Mouse (Mus musculus) G1E (cell line): Measurements from ENCODE around the gene Ankrd39. TPM values are rescaled to one million over a fixed set of nuclear protein-coding genes. Genes with fewer than 3 reads are reported as not detected.

Source experiments
- ATAC-seq: 2 replicates; pipeline ENCODE4 v1.8.0; 2016; ENCODE audit warnings: mild to moderate bottlenecking; ENCODE audit not compliant: insufficient number of reproducible peaks, poor library complexity, low FRiP score, severe bottlenecking; ENCODE audit errors: extremely low read depth
- DNase-seq: peaks from one replicate; pipeline ENCODE4 v3.0.0; 2012; ENCODE audit warnings: low spot score
- H3K27me3 ChIP-seq: 2 replicates; pipeline ENCODE4 v1.6.1; 2012; ENCODE audit warnings: mild to moderate bottlenecking, low read length, inconsistent platforms; ENCODE audit not compliant: insufficient read depth
- H3K36me3 ChIP-seq: replicated peaks from 2 replicates; pipeline ENCODE3; 2012; ENCODE audit warnings: mild to moderate bottlenecking, inconsistent platforms
- H3K4me1 ChIP-seq: 2 replicates; pipeline ENCODE4 v1.6.1; 2012; ENCODE audit warnings: low read depth, low read length, inconsistent platforms, mixed read lengths; ENCODE audit not compliant: insufficient read depth
- H3K4me3 ChIP-seq: 2 replicates; pipeline ENCODE4 v1.5.1; 2012; ENCODE audit warnings: low read depth, mild to moderate bottlenecking, inconsistent platforms, low read length, moderate library complexity, mixed read lengths
- H3K9me3 ChIP-seq: replicated peaks from 2 replicates; pipeline ENCODE4 v1.6.1; 2012; ENCODE audit warnings: inconsistent platforms
- CTCF ChIP-seq: IDR thresholded peaks from 2 replicates; pipeline ENCODE4 v1.5.1; 2012; ENCODE audit warnings: low read depth, low read length, inconsistent platforms, mixed read lengths
- GATA1 ChIP-seq: IDR thresholded peaks from 2 replicates; pipeline ENCODE4 v1.6.1; 2012; ENCODE audit warnings: borderline replicate concordance, low read length, inconsistent platforms, mixed read lengths
- GATA2 ChIP-seq: IDR thresholded peaks from 2 replicates; pipeline ENCODE4 v1.6.1; 2012; ENCODE audit warnings: low read depth, low read length, inconsistent platforms, borderline replicate concordance
- POLR2AphosphoS5 ChIP-seq: IDR thresholded peaks from 2 replicates; pipeline ENCODE4 v1.6.1; 2012; ENCODE audit warnings: low read depth, low read length, inconsistent platforms; ENCODE audit not compliant: insufficient replicate concordance
- TAL1 ChIP-seq: conservative IDR thresholded peaks from 2 replicates; pipeline ENCODE4 v1.6.1; 2012; ENCODE audit warnings: low read depth, low read length, inconsistent platforms, mixed read lengths
- polyA plus RNA-seq: library from polyadenylated mRNA; stranded (reverse); fragments of >175 nt; gene quantifications from 2 replicates; pipeline ENCODE4 v1.2.3, GENCODE M21; 2012
- total RNA-seq, 2 experiments: library from RNA; stranded (forward) in 1 of 2; stranded (reverse) in 1 of 2; fragments of 200-1000 nt in 1 of 2; fragments of >200 nt in 1 of 2; fragmentation: Nextera tagmentation in 1 of 2; gene quantifications; 2 replicates each; pipeline ENCODE4 v1.2.3; 2014 to 2017

The Ankrd39 gene
- total RNA-seq (2014; fragmentation: Nextera tagmentation) (9.9 and 15.7 TPM in 2 replicates), total RNA-seq (2017) (11.9 and 12.3 TPM in 2 replicates), polyA plus RNA-seq (15.7 and 17.3 TPM in 2 replicates)

DNA sequence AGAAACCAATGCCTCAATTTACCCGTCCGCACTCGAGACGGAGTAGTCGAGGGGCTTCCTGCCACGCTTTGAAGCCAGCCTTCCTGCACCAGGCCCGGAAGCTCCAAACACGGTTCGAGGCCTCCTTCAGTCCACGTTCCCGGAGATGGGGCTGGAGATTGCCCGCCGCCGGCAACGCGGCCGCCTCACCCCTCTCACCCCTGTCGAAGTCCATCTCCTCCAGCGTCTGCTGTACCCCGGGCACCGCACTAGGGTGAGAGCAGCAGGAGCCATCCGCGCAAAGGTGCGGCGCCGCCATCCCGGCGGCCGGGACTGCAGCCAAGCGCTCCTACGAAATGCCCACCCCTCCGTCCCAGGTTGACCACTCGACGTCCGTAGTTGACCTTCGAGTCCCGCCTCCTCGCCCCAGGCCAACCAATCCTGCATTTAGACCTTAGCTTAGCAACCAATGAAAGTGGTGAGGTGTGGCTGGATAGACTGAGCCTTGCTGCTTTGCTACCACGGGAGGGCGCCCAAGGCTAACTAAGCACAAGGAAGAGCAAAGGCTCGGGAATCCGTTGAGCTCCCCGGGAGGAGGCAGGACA, at the start of gene Ankrd39:
Ankrd39 (minus strand) TSS at position 558 of the 584 bp plus-strand sequence.
- DNase-seq (peak; percentile 100), ATAC-seq (peak; percentile 99)
- Histone ChIP-seq H3K36me3 (peaks cover 33% of the 10 kb centered on the region), H3K4me3 (peak within 1 kb of the TSS; percentile 81), H3K4me1 (peaks cover 23% of the 10 kb centered on the region), H3K9me3 (no peaks in the 10 kb centered on the region), H3K27me3 (peaks cover 26% of the 10 kb centered on the region)
- no peak for TF ChIP-seq GATA2
- TF ChIP-seq TAL1, result no peak
- peak; percentile 89 for TF ChIP-seq CTCF
- no peak for TF ChIP-seq POLR2AphosphoS5

DNA sequence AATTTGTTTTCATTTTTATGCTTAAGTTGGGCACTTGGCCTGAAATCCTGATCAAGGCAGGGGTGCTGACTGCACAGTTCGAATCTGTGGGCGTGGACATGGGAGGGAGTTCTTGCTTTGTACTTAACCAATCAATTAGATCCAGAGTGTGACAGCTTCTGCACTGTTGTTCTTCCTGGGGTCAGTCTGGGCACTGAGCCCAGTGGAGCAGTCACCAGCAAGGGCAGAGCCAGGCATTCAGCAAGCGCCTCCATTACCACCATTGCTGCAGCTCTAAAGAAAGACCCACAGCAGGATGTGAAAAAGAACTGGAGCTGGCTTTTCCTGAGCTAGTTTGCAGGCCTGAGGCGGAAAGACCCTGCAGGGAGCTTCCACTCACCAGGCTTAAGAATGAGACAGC, 48.9 kb upstream of the Ankrd39 start:
- TF ChIP-seq POLR2AphosphoS5, result no peak
- TF ChIP-seq GATA1, result no peak
- TF ChIP-seq GATA2, result no peak
- no peak for TF ChIP-seq CTCF
- TF ChIP-seq TAL1, result no peak
- Histone ChIP-seq H3K27me3 (peaks cover 35% of the 10 kb centered on the region), H3K4me3 (no peak overlapping the region), H3K4me1 (no peaks in the 10 kb centered on the region), H3K36me3 (no peaks in the 10 kb centered on the region), H3K9me3 (no peaks in the 10 kb centered on the region)
- ATAC-seq, result no peak
- no peak for DNase-seq

DNA sequence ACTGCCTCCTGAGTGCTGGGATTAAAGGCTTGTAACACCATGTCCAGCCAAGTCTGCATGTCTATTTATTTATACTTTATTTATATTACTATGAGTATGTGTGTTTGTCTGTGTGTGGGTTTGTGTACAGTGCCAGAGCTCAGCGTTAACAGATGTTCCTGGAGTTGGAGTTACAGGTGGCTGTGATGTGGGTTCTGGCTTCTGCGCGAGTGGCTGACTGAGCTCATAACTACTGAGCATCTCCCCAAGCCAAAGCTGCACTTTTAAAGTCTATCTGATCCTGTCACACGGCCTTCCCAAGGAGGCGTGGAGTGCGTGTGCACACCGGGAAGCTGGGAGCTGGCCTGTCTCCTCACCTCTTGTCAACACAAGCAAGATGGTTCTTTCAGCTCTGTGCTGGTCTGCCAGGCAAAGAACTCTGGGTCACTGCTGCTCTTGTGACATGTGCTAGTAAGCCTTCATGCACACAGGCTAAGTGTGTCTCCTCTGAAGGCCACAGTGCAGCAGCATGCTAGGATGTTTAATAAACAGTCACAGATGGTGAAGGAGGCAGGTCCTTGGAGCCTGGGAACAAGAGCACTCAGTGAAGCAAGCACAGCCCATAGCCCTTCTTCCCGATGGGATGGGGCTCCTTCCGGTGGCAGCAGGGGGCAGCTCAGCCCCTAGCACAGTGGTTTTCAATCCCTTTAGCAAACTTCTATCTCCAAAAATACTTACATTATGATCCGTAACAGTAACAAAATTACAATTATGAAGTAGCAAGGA, 48.1 kb upstream of the Ankrd39 start:
- no peaks in the 10 kb centered on the region for H3K4me1 ChIP-seq
- DNase-seq, result no peak
- H3K9me3 ChIP-seq, result no peaks in the 10 kb centered on the region
- H3K36me3 ChIP-seq, result no peaks in the 10 kb centered on the region
- TF ChIP-seq POLR2AphosphoS5, result no peak
- TF ChIP-seq CTCF, result no peak
- TF ChIP-seq GATA1, result no peak
- no peak for TF ChIP-seq GATA2
- TF ChIP-seq TAL1, result no peak
- H3K27me3 ChIP-seq, result peaks cover 38% of the 10 kb centered on the region
- no peak for ATAC-seq
- no peak overlapping the region for H3K4me3 ChIP-seq

DNA sequence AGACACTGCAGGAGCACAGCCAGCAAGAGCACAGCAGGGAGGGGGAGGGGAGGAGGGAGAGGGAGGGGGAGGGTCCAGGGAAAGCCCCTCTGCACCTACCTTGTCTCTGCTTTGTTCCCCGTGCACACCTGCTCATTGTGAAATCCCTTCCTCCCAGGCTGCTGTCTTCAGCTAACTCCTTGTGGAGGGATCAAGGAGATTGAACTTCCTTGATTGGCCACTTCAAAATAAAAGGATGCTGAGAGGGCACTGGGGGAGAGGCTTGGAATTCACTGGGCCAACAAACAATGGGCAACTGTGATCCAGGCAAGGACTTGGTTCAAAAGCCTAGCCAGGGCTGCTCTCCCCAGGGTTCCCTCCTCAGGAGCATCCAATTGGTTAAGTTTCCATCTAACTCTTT, 45.9 kb upstream of the Ankrd39 start:
- TF ChIP-seq CTCF (no peak), TAL1 (no peak), GATA2 (no peak), POLR2AphosphoS5 (no peak), GATA1 (no peak)
- no peak for ATAC-seq
- Histone ChIP-seq H3K4me1 (no peaks in the 10 kb centered on the region), H3K9me3 (no peaks in the 10 kb centered on the region), H3K27me3 (peaks cover 37% of the 10 kb centered on the region), H3K4me3 (no peak overlapping the region), H3K36me3 (no peaks in the 10 kb centered on the region)
- no peak for DNase-seq

DNA sequence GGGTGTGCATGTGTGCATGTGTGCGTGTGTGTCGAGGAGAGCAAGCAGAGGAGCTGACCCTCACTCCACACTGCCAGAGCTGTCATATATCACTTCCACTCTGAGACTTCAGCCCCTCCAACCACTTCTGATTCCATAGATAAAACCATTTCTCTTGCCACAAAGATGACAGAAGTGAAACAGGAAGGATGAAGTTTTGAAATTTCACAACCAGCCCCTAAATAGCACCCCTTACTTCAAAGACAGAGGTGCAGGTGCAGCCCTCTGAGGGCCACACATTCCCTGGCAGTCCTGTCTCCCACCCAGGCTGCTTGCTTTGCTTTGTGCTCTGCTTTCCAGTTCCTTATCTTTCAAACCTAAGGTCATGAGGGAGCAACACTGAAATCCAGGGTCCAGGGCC, 44.2 kb upstream of the Ankrd39 start:
- Histone ChIP-seq H3K36me3 (no peaks in the 10 kb centered on the region), H3K4me1 (no peaks in the 10 kb centered on the region), H3K9me3 (no peaks in the 10 kb centered on the region), H3K4me3 (no peak overlapping the region), H3K27me3 (peaks cover 32% of the 10 kb centered on the region)
- DNase-seq, result no peak
- no peak for TF ChIP-seq GATA1
- no peak for TF ChIP-seq GATA2
- TF ChIP-seq TAL1, result no peak
- TF ChIP-seq CTCF, result no peak
- no peak for TF ChIP-seq POLR2AphosphoS5
- ATAC-seq, result no peak

DNA sequence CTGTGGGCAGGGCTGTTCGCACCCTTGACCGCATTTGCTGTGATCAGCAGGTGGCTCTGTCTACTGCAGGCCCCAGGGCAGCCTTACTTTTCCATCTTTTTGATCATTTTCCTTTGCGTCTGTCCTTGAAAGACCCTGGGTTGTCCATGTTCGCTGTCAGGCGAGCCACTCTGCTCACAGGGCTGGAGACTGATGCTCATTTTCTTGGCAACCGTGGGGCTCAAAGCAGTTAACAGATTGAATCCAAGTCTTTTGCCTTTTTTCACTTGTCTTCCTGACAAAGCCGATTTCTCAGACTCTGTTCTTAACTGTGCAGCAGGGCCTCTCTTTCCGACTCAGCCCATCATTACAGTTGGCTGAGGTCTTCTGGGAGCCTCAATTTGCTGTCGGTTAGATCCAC, 43.4 kb upstream of the Ankrd39 start:
- H3K27me3 ChIP-seq, result peaks cover 29% of the 10 kb centered on the region
- no peak overlapping the region for H3K4me3 ChIP-seq
- no peaks in the 10 kb centered on the region for H3K4me1 ChIP-seq
- no peaks in the 10 kb centered on the region for H3K36me3 ChIP-seq
- TF ChIP-seq TAL1, result no peak
- TF ChIP-seq GATA1, result no peak
- TF ChIP-seq GATA2, result no peak
- TF ChIP-seq CTCF, result no peak
- TF ChIP-seq POLR2AphosphoS5, result no peak
- no peaks in the 10 kb centered on the region for H3K9me3 ChIP-seq
- DNase-seq (no peak), ATAC-seq (no peak)
